Mouse (Mus musculus) brain, embryonic 14.5 days (tissue): ENCODE measurements around the gene Rnf145. TPM values are rescaled to one million over a fixed set of nuclear protein-coding genes. Genes with fewer than 3 reads are reported as not detected.

Source experiments
- DNase-seq: peaks from one replicate; pipeline ENCODE4 v3.0.0-alpha.2; 2011; ENCODE audit warnings: low read depth
- CTCF ChIP-seq: fragments of 200-500 bp; IDR thresholded peaks from 2 replicates; pipeline ENCODE4 v1.5.1; 2012; ENCODE audit warnings: inconsistent platforms, mild to moderate bottlenecking, moderate library complexity, borderline replicate concordance; ENCODE audit not compliant: insufficient read depth, insufficient read length; ENCODE audit errors: extremely low read depth
- POLR2A ChIP-seq: fragments of 200-500 bp; IDR thresholded peaks from 2 replicates; pipeline ENCODE4 v1.6.1; 2012; ENCODE audit warnings: mild to moderate bottlenecking, inconsistent platforms, borderline replicate concordance; ENCODE audit not compliant: poor library complexity, insufficient read depth, insufficient read length, severe bottlenecking; ENCODE audit errors: extremely low read depth
- polyA plus RNA-seq: library from polyadenylated mRNA; depleted of rRNA; stranded (reverse); fragments of >200 nt; gene quantifications from 2 replicates; pipeline ENCODE4 v1.2.3, GENCODE M21; 2012; rRNA removed

The Rnf145 gene
- polyA plus RNA-seq, 1 experiment = 179 TPM

GRCm38 (mm10) chr11:44586047-44586696 is 67.4 kb downstream of the Rnf145 start:
- DNase-seq = peak; percentile 94
- no peak for TF ChIP-seq POLR2A
- TF ChIP-seq CTCF = peak; percentile 83

- no peak for DNase-seq
- no peak for TF ChIP-seq CTCF
- TF ChIP-seq POLR2A = no peak
Measured at GRCm38 (mm10) chr11:44593016-44593415, 74.3 kb downstream of the Rnf145 start.

- TF ChIP-seq POLR2A (no peak), CTCF (no peak)
- no peak for DNase-seq
Measured at GRCm38 (mm10) chr11:44594768-44595167, 76.0 kb downstream of the Rnf145 start.

- DNase-seq = no peak
- TF ChIP-seq POLR2A = no peak
- TF ChIP-seq CTCF = no peak
Measured at GRCm38 (mm10) chr11:44606881-44607280, 88.1 kb downstream of the Rnf145 start.

GRCm38 (mm10) chr11:44608646-44609045 is 89.9 kb downstream of the Rnf145 start:
- TF ChIP-seq CTCF = no peak
- DNase-seq = no peak

- TF ChIP-seq CTCF = peak; percentile 99
- no peak for TF ChIP-seq POLR2A
- DNase-seq = peak; percentile 97
Measured at GRCm38 (mm10) chr11:44610971-44611781, 92.4 kb downstream of the Rnf145 start.

- TF ChIP-seq POLR2A (no peak), CTCF (no peak)
- no peak for DNase-seq
Measured at GRCm38 (mm10) chr11:44612156-44612555, 93.4 kb downstream of the Rnf145 start.

GRCm38 (mm10) chr11:44612681-44613410 is 94.1 kb downstream of the Rnf145 start:
- no peak for TF ChIP-seq CTCF
- TF ChIP-seq POLR2A = no peak
- DNase-seq = peak; percentile 28

- DNase-seq = peak; percentile 43
Measured at GRCm38 (mm10) chr11:44613411-44614180, 94.8 kb downstream of the Rnf145 start.

More at GRCm38 (mm10) chr11:44613411-44614180, 94.8 kb downstream of the Rnf145 start:
- TF ChIP-seq CTCF (peak; percentile 48; the same call in 1 of the 2 replicates), POLR2A (no peak)

Other genes with a start within 250 kb of the Rnf145 start
- 0.05 TPM in 1 of 2 replicates, not detected in the other for gene Il12b, start 118.9 kb upstream of the Rnf145 start, polyA plus RNA-seq
- gene Ublcp1, start 48.5 kb upstream of the Rnf145 start, polyA plus RNA-seq = 53.6 and 62.0 TPM in 2 replicates
- gene Ebf1, start 98.4 kb downstream of the Rnf145 start, polyA plus RNA-seq = 33.8 and 53.1 TPM in 2 replicates